ENCODE assay signal across 11 mouse cellular contexts in the genomic region with DNA sequence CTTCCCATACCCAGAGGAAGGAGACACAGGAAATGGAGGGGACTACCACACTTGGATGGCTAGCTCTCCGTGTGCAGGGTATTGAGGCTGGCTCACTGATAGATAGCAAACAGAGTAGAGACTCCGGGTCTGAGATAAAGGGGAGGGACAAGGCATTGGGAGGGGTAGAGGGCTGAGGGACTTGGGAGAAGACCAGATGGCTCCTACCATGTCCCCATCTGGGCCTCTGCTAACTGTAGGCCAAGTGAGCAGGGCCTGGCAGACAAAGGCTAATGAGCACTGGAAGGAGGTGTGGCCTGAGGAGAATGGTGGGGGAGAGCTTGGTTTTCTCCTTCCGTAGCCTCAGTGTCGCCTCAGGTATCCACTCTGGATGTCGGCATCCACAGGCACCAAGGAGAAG. TPM values are rescaled to one million over a fixed set of nuclear protein-coding genes. Genes with fewer than 3 reads are reported as not detected.
DNase-seq lines count a peak whose midpoint lies in the region; ATAC-seq and TF ChIP-seq lines count a peak whose summit lies in the region.
"Had no signal": no experiment of that assay in that cellular context is flagged by ENCODE, and none has a peak within 500 bp of the region (broad histone marks: within the 10 kb centered on the region; RNA-seq: fewer than 3 reads in every experiment).

No protein-coding gene starts in this region.

- TF ChIP-seq EP300 in stomach, postnatal 0 days (optimal IDR thresholded peaks at IDR 0.05): no peak

- 0 out of 2 replicates have a peak overlapping the region, but pooled peaks have one; percentile 38 for H3K27ac ChIP-seq in midbrain, embryonic 10.5 days (replicated peaks)
- no peak overlapping the region for H3K27ac ChIP-seq in midbrain, embryonic 15.5 days
- no peak overlapping the region for H3K27ac ChIP-seq in intestine, embryonic 16.5 days (ENCODE audit: low read length)
- H3K27ac ChIP-seq in stomach, postnatal 0 days (replicated peaks): no peak overlapping the region
- H3K27ac ChIP-seq: heart, embryonic 15.5 days; stomach, embryonic 15.5 days had no signal

- DNase-seq in midbrain, embryonic 10.5 days (ENCODE audit: low spot score): no peak
- no peak for DNase-seq in stomach, postnatal 0 days (ENCODE audit: low spot score)
- no peak for DNase-seq in right cerebral cortex, adult 2 months (ENCODE audit: low spot score in 2 of 2)
- DNase-seq in thymus, postnatal 0 days (ENCODE audit: low spot score): no peak
- DNase-seq in lung, postnatal 36 days: no peak

- TF ChIP-seq CTCF in stomach, postnatal 0 days (IDR thresholded peaks at IDR 0.05; ENCODE audit: low read depth): no peak

- no peak overlapping the region for H3K4me3 ChIP-seq in midbrain, embryonic 10.5 days
- H3K4me3 ChIP-seq in midbrain, embryonic 15.5 days: no peak overlapping the region
- H3K4me3 ChIP-seq in intestine, embryonic 16.5 days (ENCODE audit: low read length): no peak overlapping the region
- no peak overlapping the region for H3K4me3 ChIP-seq in stomach, postnatal 0 days (ENCODE audit: low read depth, low read length)
- H3K4me3 ChIP-seq: heart, embryonic 15.5 days; stomach, embryonic 15.5 days had no signal

- peaks cover 8% of the 10 kb centered on the region; the same call in 1 of the 2 replicates for H3K9me3 ChIP-seq in midbrain, embryonic 10.5 days (replicated peaks)
- H3K9me3 ChIP-seq in midbrain, embryonic 15.5 days: no peaks in the 10 kb centered on the region
- no peaks in the 10 kb centered on the region for H3K9me3 ChIP-seq in intestine, embryonic 16.5 days (ENCODE audit: control insufficient read depth, low read length)
- H3K9me3 ChIP-seq in stomach, postnatal 0 days (ENCODE audit: control insufficient read depth, low read length): no peaks in the 10 kb centered on the region
- H3K9me3 ChIP-seq: heart, embryonic 15.5 days; stomach, embryonic 15.5 days had no signal

- H3K4me1 ChIP-seq in midbrain, embryonic 10.5 days: peaks cover 19% of the 10 kb centered on the region
- 0 out of 2 replicates have a peak, but pooled peaks cover 6% of the 10 kb centered on the region for H3K4me1 ChIP-seq in midbrain, embryonic 15.5 days
- peaks cover 13% of the 10 kb centered on the region for H3K4me1 ChIP-seq in intestine, embryonic 16.5 days (ENCODE audit: control insufficient read depth, insufficient read depth, low read length)
- no peaks in the 10 kb centered on the region for H3K4me1 ChIP-seq in stomach, postnatal 0 days (replicated peaks; ENCODE audit: control insufficient read depth, insufficient read depth)
- H3K4me1 ChIP-seq: stomach, embryonic 15.5 days had no signal

- H3K27me3 ChIP-seq in midbrain, embryonic 10.5 days (ENCODE audit: low read depth, poor library complexity, severe bottlenecking): no peaks in the 10 kb centered on the region
- H3K27me3 ChIP-seq in midbrain, embryonic 15.5 days (replicated peaks): no peaks in the 10 kb centered on the region
- H3K27me3 ChIP-seq in intestine, embryonic 16.5 days (replicated peaks; ENCODE audit: control insufficient read depth, insufficient read depth, low read length): no peaks in the 10 kb centered on the region
- H3K27me3 ChIP-seq in stomach, postnatal 0 days (ENCODE audit: control insufficient read depth, insufficient read depth, low read length): no peaks in the 10 kb centered on the region
- H3K27me3 ChIP-seq: heart, embryonic 15.5 days; stomach, embryonic 15.5 days had no signal

- no peak for ATAC-seq in midbrain, embryonic 15.5 days (replicated peaks)
- ATAC-seq in erythroblast, adult 5-6 weeks (replicated peaks; ENCODE audit: low FRiP score, poor library complexity, severe bottlenecking): peak; percentile 4; the same call in 1 of the 2 replicates
- ATAC-seq in intestine, embryonic 16.5 days: peak; percentile 20; the same call in 1 of the 2 replicates
- ATAC-seq in stomach, postnatal 0 days (ENCODE audit: low FRiP score, low TSS enrichment): 0 out of 2 replicates have a peak, but pooled peaks have one; percentile 6
- ATAC-seq: CD4-positive, CD25-positive, alpha-beta regulatory T cell, adult 4 months had no signal

- 76% methylated on average over 5 of the region's 5 CpGs for WGBS in midbrain, embryonic 10.5 days
- 64% methylated on average over 5 of the region's 5 CpGs for WGBS in midbrain, embryonic 15.5 days
- 67% methylated on average over 5 of the region's 5 CpGs for WGBS in intestine, embryonic 16.5 days
- WGBS in stomach, postnatal 0 days: 58% methylated on average over 5 of the region's 5 CpGs

- H3K4me2 ChIP-seq in midbrain, embryonic 15.5 days: no peak overlapping the region
- H3K4me2 ChIP-seq in intestine, embryonic 16.5 days (ENCODE audit: low read depth, low read length): no peak overlapping the region
- no peak overlapping the region for H3K4me2 ChIP-seq in stomach, postnatal 0 days (replicated peaks; ENCODE audit: low read depth)
- H3K4me2 ChIP-seq: heart, embryonic 15.5 days; stomach, embryonic 15.5 days had no signal

- no peak overlapping the region for H3K9ac ChIP-seq in midbrain, embryonic 15.5 days
- no peak overlapping the region for H3K9ac ChIP-seq in intestine, embryonic 16.5 days (ENCODE audit: low read depth, low read length)
- H3K9ac ChIP-seq in stomach, postnatal 0 days (ENCODE audit: low read length): no peak overlapping the region
- H3K9ac ChIP-seq: heart, embryonic 15.5 days; stomach, embryonic 15.5 days had no signal

- no peaks in the 10 kb centered on the region for H3K36me3 ChIP-seq in midbrain, embryonic 10.5 days
- H3K36me3 ChIP-seq in midbrain, embryonic 15.5 days (replicated peaks): no peaks in the 10 kb centered on the region
- H3K36me3 ChIP-seq in intestine, embryonic 16.5 days (ENCODE audit: control insufficient read depth, insufficient read depth, low read length): no peaks in the 10 kb centered on the region
- no peaks in the 10 kb centered on the region for H3K36me3 ChIP-seq in stomach, postnatal 0 days (ENCODE audit: control insufficient read depth, insufficient read depth, low read length)
- H3K36me3 ChIP-seq: heart, embryonic 15.5 days; stomach, embryonic 15.5 days had no signal

RNA-seq across cellular contexts. Expression of a gene that starts 50.8 kb away (rescaled TPM):
- polyA plus RNA-seq in midbrain, embryonic 10.5 days (2016; fragmentation: Nextera tagmentation; extraction: Ambion mirVana): 19.7 and 28.5 TPM in 2 replicates
- polyA plus RNA-seq in midbrain, embryonic 15.5 days (2015; fragmentation: Nextera tagmentation; extraction: Ambion mirVana): 49.6 and 53.3 TPM in 2 replicates
- total RNA-seq in erythroblast, adult 5-6 weeks (2015; ENCODE audit: low replicate concordance): 71.1 and 75.4 TPM in 2 replicates
- total RNA-seq in erythroblast, adult 5-6 weeks (2017; ENCODE audit: low replicate concordance): 156 and 229 TPM in 2 replicates
- polyA plus RNA-seq in intestine, embryonic 16.5 days (2015; fragmentation: Nextera tagmentation; extraction: Ambion mirVana): 10.3 and 12.9 TPM in 2 replicates
- polyA plus RNA-seq in stomach, postnatal 0 days (2015; fragmentation: Nextera tagmentation; extraction: Ambion mirVana): 28.6 and 31.3 TPM in 2 replicates
- 40.5 and 45.0 TPM in 2 replicates for polyA plus RNA-seq in thymus, postnatal 0 days (2015; fragmentation: Nextera tagmentation; extraction: Ambion mirVana)
